Mouse (Mus musculus) spleen, adult 2 months (tissue): ENCODE data around the gene Tyro3.

Experiments
- CTCF ChIP-seq: fragments of 200-500 bp; IDR thresholded peaks from 2 replicates; pipeline ENCODE4 v1.5.1; 2011; ENCODE audit warnings: mild to moderate bottlenecking, inconsistent platforms; ENCODE audit not compliant: insufficient read depth, insufficient read length, insufficient replicate concordance; ENCODE audit errors: extremely low read depth
- POLR2A ChIP-seq: fragments of 200-500 bp; IDR thresholded peaks from 2 replicates; pipeline ENCODE4 v1.6.1; 2011; ENCODE audit warnings: low read depth, low read length, inconsistent platforms

DNA sequence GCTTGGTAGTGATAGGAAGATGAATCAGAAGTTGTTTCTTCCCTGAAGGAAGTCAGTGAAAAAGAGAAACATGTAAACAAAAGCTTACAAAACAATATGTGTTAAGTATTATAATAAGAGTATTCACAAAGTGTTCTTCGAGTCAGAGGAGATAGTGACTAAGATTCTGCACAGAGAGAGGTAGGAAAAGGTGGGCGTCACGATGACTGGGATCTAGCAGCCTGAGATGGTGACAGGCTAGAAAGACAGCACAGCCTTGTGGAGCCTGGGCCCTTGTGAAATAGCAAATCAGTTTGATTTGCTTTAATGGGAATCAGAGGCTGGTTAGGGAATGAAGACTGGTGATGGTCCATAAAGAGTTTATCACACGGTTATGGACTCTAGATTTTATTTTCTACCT is 56.3 kb downstream of the Tyro3 start:
- TF ChIP-seq CTCF (no peak), POLR2A (no peak)
